Mouse (Mus musculus) erythroblast, embryonic 14.5 days (primary cell): ENCODE results near the gene Odf3l2. TPM values are rescaled to one million over a fixed set of nuclear protein-coding genes. Genes with fewer than 3 reads are reported as not detected.

Source experiments
- H3K27me3 ChIP-seq: 2 replicates; pipeline ENCODE4 v1.6.1; 2012; ENCODE audit warnings: inconsistent platforms; ENCODE audit not compliant: control insufficient read depth
- H3K36me3 ChIP-seq: 2 replicates; pipeline ENCODE4 v1.6.1; 2012; ENCODE audit warnings: mild to moderate bottlenecking, inconsistent platforms; ENCODE audit not compliant: control insufficient read depth
- H3K4me1 ChIP-seq: 2 replicates; pipeline ENCODE4 v1.6.1; 2012; ENCODE audit warnings: inconsistent platforms; ENCODE audit not compliant: control insufficient read depth
- H3K4me3 ChIP-seq: replicated peaks from 2 replicates; pipeline ENCODE3; 2012; ENCODE audit warnings: moderate library complexity, mild to moderate bottlenecking, inconsistent platforms
- H3K9me3 ChIP-seq: 2 replicates; pipeline ENCODE4 v1.6.1; 2012; ENCODE audit warnings: low read length, inconsistent platforms, mixed read lengths; ENCODE audit not compliant: control insufficient read depth
- GATA1 ChIP-seq: IDR thresholded peaks from 2 replicates; pipeline ENCODE4 v1.6.1; 2012; ENCODE audit warnings: low read length, inconsistent platforms, mixed read lengths
- TAL1 ChIP-seq: IDR thresholded peaks from 3 replicates; pipeline ENCODE4 v1.6.1; 2012; ENCODE audit warnings: low read length, inconsistent platforms, mixed read lengths
- polyA plus RNA-seq: library from polyadenylated mRNA; stranded (reverse); fragments of >175 nt; gene quantifications from 2 replicates; pipeline ENCODE4 v1.2.3, GENCODE M21; 2012

The Odf3l2 gene
- polyA plus RNA-seq, 1 experiment = not detected

GRCm38 (mm10) chr10:79637128-79638110 lies 8.1 kb downstream of the Odf3l2 start, which contains the start of gene Shc2:
Gene Shc2, minus strand, starts transcription at chr10:79637918.
- H3K27me3 ChIP-seq = peaks cover 43% of the 10 kb centered on the region
- TF ChIP-seq TAL1 = no peak
- TF ChIP-seq GATA1 = no peak

GRCm38 (mm10) chr10:79636287-79636686 lies 9.3 kb downstream of the Odf3l2 start:
- Histone ChIP-seq H3K4me3 (no peak overlapping the region), H3K36me3 (no peaks in the 10 kb centered on the region), H3K27me3 (peaks cover 43% of the 10 kb centered on the region), H3K9me3 (no peaks in the 10 kb centered on the region), H3K4me1 (no peaks in the 10 kb centered on the region)
- TF ChIP-seq GATA1 = no peak
- TF ChIP-seq TAL1 = no peak

More at GRCm38 (mm10) chr10:79637128-79638110, 8.1 kb downstream of the Odf3l2 start, which contains the start of gene Shc2:
- no peaks in the 10 kb centered on the region for H3K9me3 ChIP-seq
- H3K36me3 ChIP-seq = no peaks in the 10 kb centered on the region
- H3K4me3 ChIP-seq = no peak within 1 kb of the TSS
- no peaks in the 10 kb centered on the region for H3K4me1 ChIP-seq

- Histone ChIP-seq H3K4me3 (no peak overlapping the region), H3K9me3 (no peaks in the 10 kb centered on the region), H3K36me3 (no peaks in the 10 kb centered on the region), H3K27me3 (peaks cover 22% of the 10 kb centered on the region), H3K4me1 (no peaks in the 10 kb centered on the region)
- no peak for TF ChIP-seq GATA1
- TF ChIP-seq TAL1 = no peak
Observed at GRCm38 (mm10) chr10:79633006-79633777, 12.3 kb downstream of the Odf3l2 start.

GRCm38 (mm10) chr10:79631432-79631831 lies 14.1 kb downstream of the Odf3l2 start:
- H3K9me3 ChIP-seq = no peaks in the 10 kb centered on the region
- no peak for TF ChIP-seq TAL1
- TF ChIP-seq GATA1 = no peak
- H3K4me3 ChIP-seq = no peak overlapping the region
- peaks cover 5% of the 10 kb centered on the region for H3K27me3 ChIP-seq
- no peaks in the 10 kb centered on the region for H3K36me3 ChIP-seq
- H3K4me1 ChIP-seq = no peaks in the 10 kb centered on the region

GRCm38 (mm10) chr10:79628377-79628776 lies 17.2 kb downstream of the Odf3l2 start:
- Histone ChIP-seq H3K9me3 (no peaks in the 10 kb centered on the region), H3K36me3 (no peaks in the 10 kb centered on the region), H3K4me1 (no peaks in the 10 kb centered on the region), H3K4me3 (no peak overlapping the region), H3K27me3 (no peaks in the 10 kb centered on the region)
- TF ChIP-seq GATA1 (no peak), TAL1 (no peak)

GRCm38 (mm10) chr10:79626156-79626555 lies 19.4 kb downstream of the Odf3l2 start:
- H3K4me3 ChIP-seq = no peak overlapping the region
- H3K4me1 ChIP-seq = no peaks in the 10 kb centered on the region
- TF ChIP-seq TAL1 = no peak
- TF ChIP-seq GATA1 = no peak
- H3K27me3 ChIP-seq = no peaks in the 10 kb centered on the region
- no peaks in the 10 kb centered on the region for H3K9me3 ChIP-seq
- H3K36me3 ChIP-seq = no peaks in the 10 kb centered on the region

- Histone ChIP-seq H3K27me3 (no peaks in the 10 kb centered on the region), H3K4me3 (no peak overlapping the region), H3K36me3 (no peaks in the 10 kb centered on the region), H3K9me3 (no peaks in the 10 kb centered on the region), H3K4me1 (no peaks in the 10 kb centered on the region)
- TF ChIP-seq GATA1 = no peak
- TF ChIP-seq TAL1 = no peak
Observed at GRCm38 (mm10) chr10:79625398-79625797, 20.1 kb downstream of the Odf3l2 start.

- H3K36me3 ChIP-seq = no peaks in the 10 kb centered on the region
- H3K9me3 ChIP-seq = no peaks in the 10 kb centered on the region
- H3K4me3 ChIP-seq = no peak overlapping the region
- TF ChIP-seq GATA1 = no peak
- TF ChIP-seq TAL1 = no peak
- no peaks in the 10 kb centered on the region for H3K27me3 ChIP-seq
- H3K4me1 ChIP-seq = no peaks in the 10 kb centered on the region
Observed at GRCm38 (mm10) chr10:79623950-79624349, 21.6 kb downstream of the Odf3l2 start.

- H3K4me3 ChIP-seq = no peak overlapping the region
- H3K4me1 ChIP-seq = peaks cover 9% of the 10 kb centered on the region
- H3K27me3 ChIP-seq = peaks cover 31% of the 10 kb centered on the region
- H3K9me3 ChIP-seq = no peaks in the 10 kb centered on the region
- no peaks in the 10 kb centered on the region for H3K36me3 ChIP-seq
- TF ChIP-seq GATA1 = no peak
Observed at GRCm38 (mm10) chr10:79616376-79616775, 29.2 kb downstream of the Odf3l2 start.
